Mouse (Mus musculus): ENCODE results near the gene Tmem54. TPM values are rescaled to one million over a fixed set of nuclear protein-coding genes. Genes with fewer than 3 reads are reported as not detected.

Gene Tmem54
- total RNA-seq, 2 experiments from 2014 or later = not detected

DNA sequence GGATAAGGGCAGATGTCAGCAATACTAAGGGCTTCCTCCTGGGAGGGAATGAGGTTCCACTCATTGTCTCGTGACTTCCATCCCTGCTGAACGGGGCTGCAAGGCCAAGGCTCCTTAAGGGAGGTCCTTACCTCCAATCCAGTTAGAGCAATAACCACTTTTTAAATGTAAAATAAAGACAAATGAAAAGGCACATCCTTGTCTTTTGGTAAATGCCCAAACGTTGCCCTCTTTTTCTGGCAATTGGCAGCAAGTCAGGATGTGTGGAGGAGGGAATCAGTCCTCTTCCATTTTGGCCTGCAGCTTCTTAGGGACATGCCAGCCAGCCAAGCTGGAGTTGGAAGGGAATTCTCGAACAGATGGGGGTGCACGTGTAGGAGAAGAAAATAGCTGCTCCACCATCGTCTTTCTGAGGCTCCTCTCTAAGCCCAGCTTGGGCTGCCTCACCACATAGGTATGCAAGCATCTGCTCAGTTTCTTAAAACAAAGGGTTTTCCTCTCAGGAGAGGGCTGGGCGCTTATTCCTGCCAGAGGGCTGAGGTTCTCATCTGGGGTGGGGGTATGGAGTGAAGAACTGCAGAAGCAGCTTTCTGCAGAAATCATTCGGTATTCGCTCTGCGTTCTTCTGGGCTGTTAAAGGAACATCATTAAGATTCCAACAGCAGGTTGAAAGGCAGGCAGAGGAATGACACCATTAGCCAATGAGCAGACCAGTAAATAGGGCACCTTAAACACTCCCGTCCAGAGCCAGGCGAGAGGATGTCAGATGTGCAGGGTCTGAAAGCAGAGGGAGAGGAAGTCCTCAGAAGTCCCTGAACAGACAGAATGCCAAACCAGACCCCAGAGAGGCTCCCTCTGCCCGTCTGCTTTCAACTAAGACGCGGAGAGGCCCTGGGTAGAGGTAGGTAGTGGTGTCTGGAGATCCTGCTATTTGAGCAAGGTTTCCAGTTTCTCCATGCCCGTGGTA is 39.3 kb downstream of the Tmem54 start:
- ATAC-seq (replicated peaks; ENCODE audit: low FRiP score, poor library complexity, severe bottlenecking) = no peak

DNA sequence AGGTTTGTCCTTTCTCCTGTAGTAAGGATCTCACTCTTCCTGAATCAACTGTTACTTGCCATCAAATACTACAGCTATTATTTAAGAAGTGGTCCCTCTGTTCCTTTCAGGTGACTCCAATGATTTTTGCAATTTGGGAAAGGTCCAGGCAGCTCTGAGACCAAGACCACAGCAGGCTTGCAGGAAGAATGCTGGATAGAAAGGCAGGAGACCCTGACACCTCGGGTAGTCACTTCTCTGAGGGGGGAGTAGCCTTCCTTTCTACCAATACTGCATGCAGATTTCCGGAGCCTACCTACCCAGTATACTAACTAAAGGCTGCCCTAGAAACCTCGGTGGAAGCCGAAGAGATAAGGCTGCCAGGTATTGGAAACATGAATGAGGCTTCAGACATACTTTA is 40.1 kb downstream of the Tmem54 start:
- no peak for ATAC-seq (replicated peaks; ENCODE audit: low FRiP score, poor library complexity, severe bottlenecking)

DNA sequence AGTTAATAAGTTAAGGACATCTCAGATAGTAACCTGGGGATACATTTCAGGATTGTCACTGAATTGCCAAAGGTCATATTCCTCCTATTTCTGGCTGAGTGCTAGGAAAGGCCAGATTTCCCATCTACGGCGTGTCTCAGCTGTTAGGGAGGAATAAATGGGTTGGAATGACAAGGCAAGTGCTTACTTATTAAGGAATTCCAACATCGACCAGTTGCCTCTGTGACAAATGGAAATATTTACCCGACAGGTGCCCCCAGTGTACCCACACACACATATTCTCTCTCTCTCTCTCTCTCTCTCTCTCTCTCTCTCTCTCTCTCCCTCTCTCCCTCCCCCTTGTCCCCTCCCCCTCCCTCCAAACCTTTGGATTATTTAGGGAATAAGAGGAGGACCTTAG is 40.6 kb downstream of the Tmem54 start:
- ATAC-seq (replicated peaks; ENCODE audit: low FRiP score, poor library complexity, severe bottlenecking) = no peak

DNA sequence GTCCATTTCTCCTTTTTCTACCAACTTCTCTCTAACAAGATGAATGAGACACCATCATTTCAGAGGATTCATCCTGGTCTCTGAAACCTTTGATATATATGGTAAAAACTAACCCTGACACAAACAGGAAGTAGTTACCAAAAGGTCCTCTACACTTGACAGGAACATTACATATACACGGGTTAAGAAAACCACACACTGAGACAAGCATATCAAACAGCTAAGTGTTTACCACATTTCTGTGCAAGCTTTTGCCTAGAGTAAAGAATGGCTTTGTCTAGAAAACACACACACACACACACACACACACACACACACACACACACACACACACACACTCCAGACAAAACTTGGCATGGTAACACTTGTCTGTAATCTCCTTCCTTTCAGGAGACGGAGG is 41.0 kb downstream of the Tmem54 start:
- no peak for ATAC-seq (replicated peaks; ENCODE audit: low FRiP score, poor library complexity, severe bottlenecking)

DNA sequence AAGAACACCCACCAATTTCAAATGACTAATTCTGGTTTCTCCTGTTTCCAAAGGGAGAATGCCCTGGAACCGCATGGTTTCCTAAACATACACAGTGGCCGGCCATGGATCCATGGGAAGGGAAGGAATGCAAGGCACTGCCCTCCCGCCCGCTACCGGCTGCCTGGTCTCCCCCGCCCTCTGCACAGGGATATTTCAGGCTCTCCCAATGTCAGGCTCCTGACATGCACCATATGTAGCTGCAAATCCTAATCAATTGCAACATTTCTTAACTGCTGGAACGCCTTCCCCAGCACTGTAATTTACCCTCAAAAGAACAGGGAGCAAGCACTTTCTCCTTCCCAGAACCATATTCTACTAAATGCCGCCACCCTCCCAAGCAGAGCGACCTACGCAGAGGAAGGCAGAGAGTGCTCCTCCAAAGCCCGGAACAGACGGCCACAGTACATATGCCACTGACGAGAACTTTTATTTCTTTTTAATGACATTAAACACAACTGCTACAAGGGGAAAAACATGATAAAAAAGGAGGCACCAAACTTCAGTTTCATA is 42.3 kb downstream of the Tmem54 start:
- no peak for ATAC-seq (replicated peaks; ENCODE audit: low FRiP score, poor library complexity, severe bottlenecking)

DNA sequence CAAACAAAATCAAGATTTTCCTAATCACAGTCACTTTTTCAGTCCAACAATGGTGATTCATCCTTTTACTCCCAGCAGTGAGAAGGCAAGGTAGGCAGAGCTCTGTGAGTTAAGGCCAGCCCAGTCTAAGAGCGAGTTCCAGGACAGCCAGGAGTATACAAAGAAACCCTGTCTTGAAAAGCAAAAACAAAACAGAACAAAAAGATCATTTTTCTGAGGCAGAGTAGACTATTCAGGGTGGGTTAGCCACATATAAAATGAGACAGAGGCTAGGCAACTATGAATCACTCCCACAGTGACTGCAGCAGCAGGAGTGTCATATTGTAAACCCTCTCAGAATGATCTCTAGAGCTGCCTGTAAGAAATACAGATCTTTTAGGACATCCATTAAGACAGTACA is 44.0 kb downstream of the Tmem54 start:
- no peak for ATAC-seq (replicated peaks; ENCODE audit: low FRiP score, poor library complexity, severe bottlenecking)

DNA sequence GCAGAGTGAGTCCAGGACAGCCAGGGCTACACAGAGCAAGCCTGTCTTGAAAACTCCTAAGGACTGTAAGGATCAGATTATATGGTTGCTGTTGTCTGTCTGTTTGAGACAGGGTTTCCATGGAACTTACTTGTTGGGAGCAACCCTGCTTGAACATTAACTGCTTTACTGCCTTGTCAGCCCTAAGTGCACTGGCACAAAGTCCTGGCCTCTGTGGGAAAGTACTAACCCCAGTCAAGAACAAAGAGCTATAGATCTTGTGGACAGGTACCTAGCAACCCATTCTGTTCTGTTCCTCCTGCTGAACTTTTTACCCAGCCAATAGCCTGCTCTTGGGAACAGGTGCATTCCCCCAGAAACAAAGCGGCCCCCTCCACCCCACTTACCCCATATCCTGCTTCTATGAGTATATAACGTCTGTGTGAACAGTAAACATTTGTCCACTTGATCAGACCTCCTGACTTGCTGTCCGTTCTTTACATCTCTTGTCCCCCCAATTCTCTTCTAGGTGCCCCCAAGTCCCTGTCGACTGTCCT is 46.0 kb downstream of the Tmem54 start:
- no peak for ATAC-seq (replicated peaks; ENCODE audit: low FRiP score, poor library complexity, severe bottlenecking)

DNA sequence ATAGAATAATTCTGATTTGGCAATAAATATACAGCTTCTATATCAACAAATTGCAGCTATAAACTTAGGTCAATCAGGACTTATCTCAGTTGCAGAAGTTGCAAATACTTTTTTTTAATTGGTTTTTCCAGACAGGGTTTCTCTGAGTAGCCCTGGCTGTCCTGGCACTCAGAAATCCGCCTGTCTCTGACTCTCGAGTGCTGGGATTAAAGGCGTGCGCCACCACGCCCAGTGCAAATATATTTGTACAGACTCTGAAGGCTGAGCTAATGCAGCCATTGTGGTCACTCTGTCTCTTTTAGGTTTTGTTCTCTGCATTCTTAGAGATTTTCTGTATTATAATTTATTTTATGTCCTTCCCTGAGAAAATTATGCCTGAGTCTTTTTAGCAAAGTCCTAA is 52.2 kb downstream of the Tmem54 start:
- ATAC-seq (replicated peaks; ENCODE audit: low FRiP score, poor library complexity, severe bottlenecking) = no peak

DNA sequence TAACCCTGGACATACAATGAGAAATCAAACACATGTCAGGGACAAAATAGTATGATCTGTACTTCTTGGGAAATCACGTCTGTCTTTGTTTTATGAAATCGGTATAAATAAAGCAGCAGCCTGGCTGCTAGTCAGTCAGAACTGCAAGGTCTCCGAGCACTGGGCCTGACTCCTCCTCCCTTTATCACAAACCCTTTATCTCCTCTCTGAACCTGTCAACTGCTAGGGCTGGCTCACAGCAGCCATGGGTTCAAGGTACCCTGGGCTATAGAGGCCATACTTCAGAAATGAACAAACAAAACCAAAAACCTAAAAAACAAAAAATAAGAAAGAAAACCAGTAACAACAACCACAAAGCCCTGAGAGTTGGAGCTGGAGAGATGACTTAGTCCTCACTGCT is 53.2 kb downstream of the Tmem54 start:
- peak; percentile 89 for ATAC-seq (replicated peaks; ENCODE audit: low FRiP score, poor library complexity, severe bottlenecking)

DNA sequence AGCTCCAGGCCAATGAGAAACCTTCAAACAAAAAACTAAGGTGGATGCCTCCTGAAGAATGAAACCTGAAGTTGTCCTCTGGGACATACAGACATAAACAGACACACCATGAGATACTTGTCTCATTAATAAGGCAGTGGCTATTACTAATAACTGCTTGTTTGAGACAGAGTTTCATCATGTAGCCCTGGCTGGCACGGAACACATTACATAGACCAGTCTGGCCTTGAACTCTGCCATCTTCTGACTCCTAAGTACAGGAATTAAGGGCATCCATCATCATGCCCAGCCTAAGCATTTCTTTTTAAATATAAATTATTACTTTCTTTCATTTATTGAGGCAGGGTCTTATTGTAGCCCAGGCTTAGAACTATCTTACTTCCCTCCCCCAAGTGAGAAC is 55.7 kb downstream of the Tmem54 start:
- no peak for ATAC-seq (replicated peaks; ENCODE audit: low FRiP score, poor library complexity, severe bottlenecking)

Other genes with a start within 250 kb of the Tmem54 start
- gene Trim62, start 222.0 kb upstream of the Tmem54 start, total RNA-seq (2015; ENCODE audit: low replicate concordance) = not detected in 2 replicates
- gene Trim62, start 222.0 kb upstream of the Tmem54 start, total RNA-seq (2017; ENCODE audit: low replicate concordance) = not detected in 2 replicates
- gene Azin2, start 143.1 kb upstream of the Tmem54 start, total RNA-seq (2015; ENCODE audit: low replicate concordance) = not detected in 2 replicates
- gene Azin2, start 143.1 kb upstream of the Tmem54 start, total RNA-seq (2017; ENCODE audit: low replicate concordance) = 0.85 TPM in 1 of 2 replicates, not detected in the other
- 15.4 and 25.7 TPM in 2 replicates for gene Ak2, start 113.6 kb upstream of the Tmem54 start, total RNA-seq (2015; ENCODE audit: low replicate concordance)
- 28.7 and 31.4 TPM in 2 replicates for gene Ak2, start 113.6 kb upstream of the Tmem54 start, total RNA-seq (2017; ENCODE audit: low replicate concordance)
- gene Rnf19b, start 47.3 kb upstream of the Tmem54 start, total RNA-seq (2015; ENCODE audit: low replicate concordance) = 9.6 and 12.5 TPM in 2 replicates
- 19.2 and 30.5 TPM in 2 replicates for gene Rnf19b, start 47.3 kb upstream of the Tmem54 start, total RNA-seq (2017; ENCODE audit: low replicate concordance)
- gene Hpca, start 16.5 kb downstream of the Tmem54 start, total RNA-seq (2015; ENCODE audit: low replicate concordance) = not detected in 2 replicates
- not detected in 2 replicates for gene Hpca, start 16.5 kb downstream of the Tmem54 start, total RNA-seq (2017; ENCODE audit: low replicate concordance)
- gene Fndc5, start 31.5 kb downstream of the Tmem54 start, total RNA-seq (2015; ENCODE audit: low replicate concordance) = not detected in 2 replicates
- not detected in 2 replicates for gene Fndc5, start 31.5 kb downstream of the Tmem54 start, total RNA-seq (2017; ENCODE audit: low replicate concordance)
- gene S100pbp, start 84.2 kb downstream of the Tmem54 start, total RNA-seq (2015; ENCODE audit: low replicate concordance) = 12.7 and 13.6 TPM in 2 replicates
- gene S100pbp, start 84.2 kb downstream of the Tmem54 start, total RNA-seq (2017; ENCODE audit: low replicate concordance) = 7.5 and 8.7 TPM in 2 replicates
- 4.2 and 11.3 TPM in 2 replicates for gene Yars, start 84.2 kb downstream of the Tmem54 start, total RNA-seq (2015; ENCODE audit: low replicate concordance)
- 10.7 and 34.0 TPM in 2 replicates for gene Yars, start 84.2 kb downstream of the Tmem54 start, total RNA-seq (2017; ENCODE audit: low replicate concordance)
- not detected in 2 replicates for gene C77080, start 155.9 kb downstream of the Tmem54 start, total RNA-seq (2015; ENCODE audit: low replicate concordance)
- gene C77080, start 155.9 kb downstream of the Tmem54 start, total RNA-seq (2017; ENCODE audit: low replicate concordance) = not detected in 2 replicates
- gene Sync, start 182.1 kb downstream of the Tmem54 start, total RNA-seq (2015; ENCODE audit: low replicate concordance) = not detected in 2 replicates
- 0.56 TPM in 1 of 2 replicates, not detected in the other for gene Sync, start 182.1 kb downstream of the Tmem54 start, total RNA-seq (2017; ENCODE audit: low replicate concordance)
- 60.2 and 64.6 TPM in 2 replicates for gene Rbbp4, start 229.8 kb downstream of the Tmem54 start, total RNA-seq (2015; ENCODE audit: low replicate concordance)
- 61.6 and 122 TPM in 2 replicates for gene Rbbp4, start 229.8 kb downstream of the Tmem54 start, total RNA-seq (2017; ENCODE audit: low replicate concordance)
- 6.9 and 14.8 TPM in 2 replicates for gene Zbtb8os, start 230.1 kb downstream of the Tmem54 start, total RNA-seq (2015; ENCODE audit: low replicate concordance)
- 4.9 and 19.1 TPM in 2 replicates for gene Zbtb8os, start 230.1 kb downstream of the Tmem54 start, total RNA-seq (2017; ENCODE audit: low replicate concordance)